Mouse (Mus musculus) kidney, postnatal 4 days (tissue): ENCODE results near the gene Ephb3.

ENCODE experiments used
- DNase-seq, 2 experiments: peaks; one replicate each; pipeline ENCODE4 v3.0.0; 2021; ENCODE audit warnings: mixed read lengths in 2 of 2

The Ephb3 gene

DNA sequence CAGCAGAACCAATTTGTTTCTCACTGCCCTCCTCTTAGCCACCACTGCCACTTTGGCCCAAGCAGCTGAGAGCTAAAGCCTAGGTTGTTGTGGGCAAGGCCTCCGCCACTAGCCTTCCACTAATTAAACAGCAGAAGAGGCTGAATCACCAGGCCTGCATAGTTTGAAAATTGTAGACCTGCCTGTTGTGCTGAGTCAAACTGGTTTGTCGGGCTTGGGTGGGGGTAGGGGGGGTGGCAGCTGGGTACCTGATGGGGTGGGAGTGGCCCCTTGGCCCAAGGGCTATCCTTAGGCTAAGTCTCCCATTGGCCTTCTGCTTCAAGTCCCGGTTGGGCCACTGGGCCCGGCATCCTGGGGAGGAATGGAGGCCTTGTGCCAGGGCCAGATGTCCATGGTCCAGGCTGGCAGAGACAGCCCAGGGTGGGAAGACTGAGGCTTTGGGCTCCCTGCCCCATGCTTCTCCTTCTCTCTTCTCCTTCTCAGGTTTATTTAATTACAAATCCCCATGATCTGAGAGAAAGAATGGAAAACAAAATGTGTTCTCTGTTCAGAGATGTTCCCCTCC lies 3.5 kb downstream of the Ephb3 start:
- DNase-seq: no peak

DNA sequence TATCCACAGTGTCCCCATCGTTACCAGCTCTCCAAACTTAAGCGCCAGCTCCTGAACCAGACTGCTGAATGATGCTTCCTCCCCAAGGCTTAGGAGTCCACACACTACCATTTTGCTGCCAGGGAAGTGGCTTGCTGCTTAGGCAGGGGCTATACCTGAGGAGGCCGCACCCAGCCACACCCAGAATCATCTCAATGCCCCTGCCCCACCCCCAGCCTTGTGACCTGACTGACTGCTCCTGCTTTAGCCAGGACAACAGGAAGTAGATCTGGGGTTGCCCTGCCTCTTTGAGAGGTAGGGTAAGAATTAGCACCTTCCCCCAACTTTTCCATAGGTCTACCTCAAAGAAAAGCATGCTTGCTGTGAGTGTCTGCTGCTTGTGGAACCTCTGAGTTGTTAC lies 4.7 kb downstream of the Ephb3 start:
- DNase-seq: no peak

DNA sequence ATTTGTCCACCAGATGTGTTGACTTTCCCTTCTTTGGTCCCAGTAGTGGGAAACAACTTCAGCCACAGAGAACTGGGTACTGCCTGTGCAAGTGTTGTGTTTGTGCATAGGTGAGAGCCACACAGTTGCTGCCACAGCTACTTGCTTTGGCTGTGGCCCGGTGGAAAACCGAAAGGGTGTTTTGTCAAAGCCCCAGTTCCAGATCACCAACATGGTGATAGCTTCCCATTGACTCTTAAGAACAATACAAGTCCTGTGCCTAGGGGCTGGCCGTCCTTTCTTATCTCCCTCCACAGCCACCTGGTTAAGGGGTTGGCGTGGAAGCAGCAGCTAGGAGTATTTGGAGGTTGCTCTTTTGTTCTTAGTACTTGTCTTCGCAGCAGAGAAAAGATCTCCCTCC lies 5.6 kb downstream of the Ephb3 start:
- DNase-seq: no peak

DNA sequence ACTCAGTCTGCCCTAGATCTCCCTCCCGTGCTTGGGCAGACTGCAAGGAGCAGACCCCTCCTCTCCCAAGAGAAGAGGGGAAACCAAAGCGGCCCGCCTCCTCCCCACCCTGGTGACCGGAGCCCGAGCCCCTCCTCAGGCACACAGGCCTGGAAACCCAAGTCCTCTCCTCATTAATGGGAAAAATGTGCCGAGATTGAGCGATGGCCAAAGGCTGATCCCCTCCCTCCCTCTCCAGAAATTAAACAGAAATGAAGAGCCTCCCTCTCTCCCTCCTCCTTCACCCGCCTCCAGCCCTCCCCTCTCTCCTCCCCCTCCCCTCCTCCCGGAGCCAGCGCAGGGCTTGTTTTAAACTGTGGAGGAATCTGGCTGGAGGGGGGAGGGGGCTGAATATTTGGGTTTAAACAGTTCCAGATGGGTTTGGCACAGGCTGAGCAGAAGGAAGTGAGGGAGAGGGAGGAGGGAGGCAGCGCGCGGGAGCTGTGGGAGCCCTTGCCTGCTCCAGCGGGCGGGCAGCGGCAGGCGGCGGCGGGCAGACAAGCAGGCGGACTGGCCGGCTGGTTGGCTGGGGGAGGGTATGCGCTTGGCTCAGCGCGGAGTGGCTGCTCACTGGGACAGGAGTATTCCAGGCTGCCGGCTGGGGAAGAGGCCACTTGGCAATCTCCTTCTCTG lies 6.2 kb downstream of the Ephb3 start:
- peak; percentile 87 to 93 for DNase-seq

DNA sequence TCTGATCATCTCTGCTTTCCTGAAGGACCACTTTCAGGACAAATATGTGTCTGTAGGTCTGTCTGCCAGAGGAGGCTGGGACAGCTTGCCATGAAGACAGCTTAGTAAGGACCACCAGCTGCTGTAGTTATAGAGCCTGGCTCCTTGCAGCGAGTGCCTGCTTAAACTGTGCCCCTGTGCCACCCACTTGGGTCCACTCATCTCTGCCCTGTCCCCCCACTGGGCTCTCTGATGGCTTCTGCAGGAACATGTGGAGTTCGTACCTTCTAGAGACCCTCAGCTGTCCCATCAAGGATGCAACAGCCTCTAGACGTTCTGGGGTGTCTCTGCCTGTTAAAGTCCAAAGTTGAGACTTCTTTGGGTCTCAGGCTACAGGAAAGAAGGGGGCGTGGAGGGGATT lies 6.9 kb downstream of the Ephb3 start:
- DNase-seq: no peak

DNA sequence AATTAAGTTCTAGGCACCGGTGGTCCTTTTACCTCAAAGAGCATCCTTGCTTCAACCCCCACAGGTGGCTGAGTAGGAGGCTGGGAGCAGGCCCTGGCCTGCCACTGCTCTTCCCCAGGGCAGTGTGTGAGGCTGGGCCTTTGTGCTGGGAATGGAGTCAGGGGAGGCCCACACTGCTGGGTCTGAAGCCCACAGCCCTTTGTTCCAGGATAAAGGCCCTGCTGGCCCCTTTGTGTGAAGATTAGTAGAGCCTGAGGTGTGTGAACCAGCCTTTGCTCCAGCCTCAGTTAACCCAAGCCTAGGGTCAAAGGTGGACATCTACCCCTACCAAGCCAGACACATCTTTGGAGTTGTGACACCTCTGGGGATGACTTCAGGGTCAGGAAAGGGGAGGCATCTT lies 7.8 kb downstream of the Ephb3 start:
- DNase-seq: no peak

DNA sequence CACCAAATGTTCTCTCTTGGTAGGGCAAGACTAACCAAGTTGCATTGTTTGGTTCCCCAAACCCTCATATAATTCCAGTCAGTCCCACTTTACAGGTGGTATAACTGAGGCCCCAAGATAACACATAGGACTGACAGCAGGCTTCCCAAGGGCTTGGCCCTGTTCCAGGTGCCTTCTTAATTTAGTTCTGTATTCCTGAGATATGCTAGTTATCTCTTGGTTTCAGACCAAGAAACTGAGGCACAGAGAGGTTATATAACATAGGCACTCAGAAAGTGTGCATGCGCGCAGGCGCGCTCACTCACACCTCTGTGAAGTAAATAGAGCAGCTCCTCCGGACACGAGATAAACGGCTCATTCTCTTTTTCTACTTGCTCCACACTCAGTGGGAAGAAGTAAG lies 9.4 kb downstream of the Ephb3 start:
- no peak for DNase-seq

DNA sequence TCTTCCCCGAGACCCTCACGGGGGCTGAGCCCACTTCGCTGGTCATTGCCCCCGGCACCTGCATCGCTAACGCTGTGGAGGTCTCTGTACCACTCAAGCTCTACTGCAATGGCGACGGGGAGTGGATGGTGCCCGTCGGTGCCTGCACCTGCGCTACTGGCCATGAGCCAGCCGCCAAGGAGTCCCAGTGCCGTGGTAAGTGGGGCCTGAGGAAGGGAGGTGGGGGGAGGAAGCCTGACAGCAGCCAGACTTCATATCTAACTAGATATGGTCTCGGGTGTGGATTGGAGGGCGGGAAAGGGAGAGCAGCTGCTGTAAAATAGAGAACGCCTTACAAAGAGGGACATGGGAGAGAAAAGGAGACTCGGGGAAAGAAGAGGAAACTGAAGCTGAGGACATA lies 10.2 kb downstream of the Ephb3 start:
- no peak for DNase-seq

DNA sequence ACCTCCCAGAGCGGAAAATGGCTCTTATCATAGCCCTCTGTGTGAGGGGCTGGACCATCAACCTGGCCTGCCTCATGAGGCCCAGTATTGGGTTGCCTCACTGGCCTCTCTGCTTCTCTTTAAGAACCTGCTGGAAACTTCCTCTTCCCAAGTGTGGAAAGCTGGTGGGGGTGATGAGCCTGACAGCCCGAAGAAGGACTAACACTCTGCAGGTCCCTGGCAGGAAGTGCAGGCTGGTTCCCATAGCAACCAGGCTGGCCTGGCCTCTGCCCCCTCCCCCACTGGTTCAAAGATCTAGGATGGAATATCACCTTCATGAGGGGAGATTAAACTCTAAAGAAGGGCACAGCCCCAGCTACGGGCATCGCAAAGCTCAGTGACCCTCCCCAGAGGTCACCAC lies 11.5 kb downstream of the Ephb3 start:
- DNase-seq: peak; percentile 41 to 61

DNA sequence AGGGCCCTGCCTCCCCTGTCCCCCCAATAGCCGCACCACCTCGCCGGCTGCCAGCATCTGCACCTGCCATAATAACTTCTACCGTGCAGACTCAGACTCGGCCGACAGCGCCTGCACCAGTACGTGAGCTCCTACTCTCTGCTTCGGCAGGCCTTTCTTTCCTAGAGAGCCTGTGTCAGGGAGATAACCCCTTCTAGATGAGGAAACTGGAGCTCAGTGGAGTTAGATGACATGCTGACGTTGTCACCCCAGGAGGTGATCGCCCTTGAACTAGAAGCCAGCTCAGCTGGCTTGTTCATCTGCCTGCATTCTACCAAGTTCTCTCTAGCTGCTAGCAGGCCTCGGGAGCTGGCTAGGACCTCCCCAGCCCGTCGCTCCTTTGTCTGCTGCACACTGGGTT lies 12.7 kb downstream of the Ephb3 start:
- no peak for DNase-seq

DNA sequence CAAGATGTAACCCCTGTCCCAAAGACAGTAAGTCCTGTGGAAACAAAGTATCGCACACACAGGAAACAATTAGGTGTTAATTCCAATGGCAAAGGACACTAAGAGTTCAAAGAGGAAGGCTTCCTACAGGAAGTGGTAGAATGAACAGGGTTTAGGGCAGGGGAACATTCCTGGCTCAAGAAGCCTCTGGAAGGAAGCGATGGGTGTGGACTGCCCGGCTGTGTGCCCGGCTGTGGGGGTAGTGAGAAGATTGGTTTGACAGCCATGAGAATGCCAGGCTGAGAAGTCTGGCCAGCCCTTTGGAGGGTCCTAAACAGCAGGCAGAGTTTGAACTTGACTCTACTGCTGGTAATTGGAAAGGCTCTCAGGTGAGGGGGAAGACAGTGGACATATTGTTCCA lies 15.1 kb downstream of the Ephb3 start:
- DNase-seq: no peak

DNA sequence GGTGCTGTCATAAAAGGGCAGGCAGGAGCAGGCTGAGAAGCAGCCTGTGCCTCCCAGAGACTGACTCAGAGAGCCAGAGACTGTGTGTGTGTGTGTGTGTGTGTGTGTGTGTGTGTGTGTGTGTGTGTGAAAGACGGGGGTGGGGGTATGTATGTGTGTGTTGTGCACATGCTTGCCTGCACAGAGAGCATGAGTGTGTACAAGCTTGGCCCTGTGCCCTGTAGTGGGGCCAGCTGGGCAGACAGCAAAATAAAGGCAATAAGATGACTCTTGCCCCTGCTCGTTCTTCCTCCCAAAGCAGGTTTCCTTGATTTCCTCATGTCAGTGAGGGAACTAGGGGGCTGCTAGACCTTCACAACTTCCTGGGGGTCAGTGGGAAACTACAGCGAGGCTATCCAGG lies 18.5 kb downstream of the Ephb3 start:
- DNase-seq: no peak

DNA sequence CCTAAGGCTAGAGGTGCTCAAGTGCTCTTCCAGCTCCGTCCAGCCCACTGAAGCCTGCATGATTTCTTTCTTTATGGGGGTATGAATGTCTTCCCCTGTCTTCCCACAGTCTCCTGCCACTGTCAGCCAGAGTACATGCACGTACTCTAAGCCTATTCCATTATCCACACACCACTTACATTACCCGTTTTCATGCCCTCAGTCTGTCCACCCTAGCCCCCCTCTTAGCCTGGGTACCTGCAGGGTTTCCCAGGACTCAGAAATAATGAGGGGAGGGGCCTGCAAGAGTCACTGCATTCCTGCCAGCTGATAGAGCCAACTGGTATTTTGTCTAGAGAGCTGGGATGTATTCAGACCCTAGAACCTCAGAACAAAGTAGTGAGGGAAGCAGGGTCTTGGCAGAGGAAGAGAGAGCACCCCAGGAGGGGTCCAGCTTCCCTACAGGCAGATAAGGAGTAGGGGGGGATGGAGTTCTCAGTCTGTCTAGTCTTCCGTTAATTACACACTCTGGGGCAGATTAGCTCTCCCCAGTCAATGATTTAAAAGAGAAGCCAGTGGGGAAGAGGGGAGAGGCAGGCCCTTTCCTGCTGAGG lies 20.2 kb downstream of the Ephb3 start:
- no peak for DNase-seq

DNA sequence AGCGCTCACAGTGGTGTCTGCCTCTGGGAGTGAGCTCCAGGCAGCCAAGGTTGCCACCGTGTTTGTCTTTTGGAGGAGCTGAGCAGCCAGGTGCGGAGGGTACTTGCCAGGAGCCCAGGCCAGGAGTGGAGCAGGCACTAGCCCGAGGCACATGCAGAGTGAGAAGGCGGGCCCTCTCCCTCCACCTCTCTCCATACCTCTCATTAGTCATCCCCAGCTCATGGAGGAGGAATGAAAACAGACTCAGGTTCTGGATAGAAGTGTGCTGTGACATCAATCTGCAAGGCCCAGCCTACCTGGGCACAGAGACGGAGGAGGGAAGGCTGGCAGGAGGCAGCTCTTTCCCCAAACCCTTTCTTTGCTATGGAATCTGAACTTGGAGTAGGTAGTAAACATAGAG lies 22.1 kb downstream of the Ephb3 start:
- no peak for DNase-seq

DNA sequence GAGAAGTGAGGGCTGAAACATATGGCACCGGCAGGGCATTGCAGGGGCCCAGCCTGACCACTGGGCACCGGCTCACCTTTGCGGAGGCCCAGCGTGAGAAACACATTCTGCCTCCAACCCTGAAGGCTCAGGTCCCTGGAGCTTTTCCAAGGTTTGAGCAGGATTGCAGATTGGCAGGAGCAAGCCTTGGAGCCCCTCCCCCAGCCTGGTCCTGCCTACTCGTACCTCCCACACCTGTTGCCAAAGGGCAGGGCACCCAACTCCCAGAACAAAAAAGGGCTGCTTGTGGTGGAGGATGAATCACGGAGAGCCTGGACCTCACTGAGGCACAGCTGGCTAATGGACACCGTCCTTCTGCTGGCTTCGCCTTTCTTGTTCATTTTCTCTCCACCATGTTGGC lies 30.6 kb downstream of the Ephb3 start:
- DNase-seq: peak; percentile 68 to 82

DNA sequence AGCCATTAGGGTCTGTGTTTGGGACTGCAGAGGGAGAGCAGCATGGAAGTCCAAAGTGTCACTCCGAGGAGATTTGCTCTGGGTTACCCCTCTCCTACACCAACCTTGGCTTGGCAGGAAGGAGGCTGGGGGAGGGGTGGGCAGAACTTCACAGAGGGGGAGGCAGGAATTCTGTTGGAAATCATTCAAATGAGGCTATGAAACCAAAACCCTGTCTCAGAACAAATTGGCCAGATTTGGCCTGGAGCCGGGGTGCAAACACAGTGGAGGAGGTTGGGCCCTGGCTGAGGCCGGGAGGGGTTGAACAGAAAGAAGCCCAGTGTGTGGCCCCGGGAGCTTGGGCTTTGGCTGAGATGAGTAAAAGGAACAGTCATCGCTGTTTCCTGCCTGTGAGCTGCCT lies 34.2 kb downstream of the Ephb3 start:
- peak; percentile 52 to 60 for DNase-seq

DNA sequence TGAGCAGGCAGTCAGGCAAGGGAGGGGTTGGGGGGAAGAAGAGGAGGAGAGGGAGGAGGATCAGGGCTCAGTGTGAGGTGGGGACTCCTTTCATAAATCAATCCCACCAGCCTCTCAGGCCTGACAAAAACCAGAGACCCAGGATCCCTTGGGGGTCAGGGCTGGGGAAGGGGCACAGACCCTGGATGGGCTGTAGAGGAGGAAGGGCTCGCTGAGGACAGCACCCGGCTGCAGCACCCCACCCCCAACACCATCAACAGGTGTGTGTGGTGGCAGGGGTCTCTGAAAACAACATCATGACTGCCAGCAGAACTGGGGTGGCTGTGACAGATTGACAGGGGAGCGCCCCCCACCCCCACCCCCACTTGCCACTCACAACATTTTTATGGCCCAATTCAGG lies 36.0 kb downstream of the Ephb3 start:
- no peak for DNase-seq

DNA sequence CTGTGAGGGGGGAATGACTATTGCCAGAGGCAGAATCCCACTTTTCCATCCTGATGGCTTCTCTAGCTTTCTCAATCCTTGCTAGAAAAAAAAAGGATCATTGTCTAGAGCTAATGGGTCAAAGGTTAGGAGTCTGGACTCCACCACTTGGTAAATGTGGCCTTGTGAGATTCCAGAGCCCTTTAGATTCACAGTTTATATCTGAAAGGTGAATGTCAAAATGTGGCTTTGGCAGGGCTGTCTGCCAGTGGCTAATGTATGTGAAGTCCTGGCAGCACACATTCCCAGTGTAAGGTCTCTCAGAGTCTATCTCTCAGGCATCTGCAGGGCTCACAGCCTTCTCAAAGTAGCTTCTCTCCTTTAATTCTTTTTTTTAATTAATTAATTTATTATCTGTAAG lies 36.5 kb downstream of the Ephb3 start:
- no peak for DNase-seq

DNA sequence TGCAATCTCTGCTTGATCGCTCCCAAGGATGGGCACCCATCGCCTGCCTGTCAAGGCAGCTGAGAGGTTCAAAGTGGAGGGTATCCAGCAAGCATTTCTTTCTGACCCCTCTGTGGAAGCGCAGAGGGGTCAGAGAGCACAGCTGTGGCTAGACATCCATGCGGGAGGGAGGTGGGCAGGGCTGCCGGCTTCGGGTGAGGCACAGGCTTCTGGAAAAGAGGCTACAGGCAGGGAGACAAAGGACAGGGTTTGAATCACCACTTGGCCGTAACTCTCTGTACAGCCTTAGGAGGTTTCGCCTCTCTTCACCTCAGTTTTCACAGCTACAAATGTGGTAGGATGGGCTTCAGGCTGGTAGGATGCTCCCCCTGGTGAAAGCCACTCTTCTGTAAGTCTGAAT lies 38.4 kb downstream of the Ephb3 start:
- no peak for DNase-seq

DNA sequence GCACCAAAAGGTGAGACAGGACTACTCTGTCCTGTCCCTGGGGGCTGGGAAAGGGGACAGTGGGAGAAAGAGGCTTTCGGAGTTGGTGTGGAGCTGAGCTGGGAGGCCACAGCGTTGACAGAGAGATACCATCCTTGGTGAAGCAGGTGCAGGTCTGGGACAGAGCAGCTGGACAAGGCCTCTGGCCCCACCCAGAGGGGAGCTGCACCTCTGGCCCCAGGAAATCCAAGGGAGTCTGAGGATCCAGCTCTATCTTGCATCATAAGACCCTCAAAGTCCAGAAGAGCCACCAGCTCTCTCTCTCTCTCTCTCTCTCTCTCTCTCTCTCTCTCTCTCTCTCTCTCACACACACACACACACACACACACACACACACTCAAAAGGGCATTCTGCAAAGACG lies 40.2 kb downstream of the Ephb3 start:
- no peak for DNase-seq

DNA sequence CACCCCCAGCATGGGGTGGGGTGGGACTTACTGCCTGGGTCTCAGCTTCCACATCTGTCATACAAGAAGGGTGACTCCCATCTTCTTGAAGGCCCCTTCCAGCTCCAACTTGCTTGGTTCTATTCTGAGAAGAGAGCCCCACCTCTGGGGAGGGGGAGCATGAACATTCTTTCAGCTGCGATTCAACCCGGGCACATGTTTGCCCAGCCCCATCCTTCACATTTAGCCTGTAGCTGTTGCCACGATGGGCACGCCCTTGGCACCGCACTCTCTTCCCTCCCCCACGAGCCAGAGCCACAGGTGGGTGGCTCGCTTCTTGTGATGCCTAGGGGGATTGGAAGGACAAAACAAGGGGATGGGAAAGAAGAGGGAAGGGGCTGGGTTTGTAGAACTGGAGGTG lies 40.8 kb downstream of the Ephb3 start:
- DNase-seq: no peak

DNA sequence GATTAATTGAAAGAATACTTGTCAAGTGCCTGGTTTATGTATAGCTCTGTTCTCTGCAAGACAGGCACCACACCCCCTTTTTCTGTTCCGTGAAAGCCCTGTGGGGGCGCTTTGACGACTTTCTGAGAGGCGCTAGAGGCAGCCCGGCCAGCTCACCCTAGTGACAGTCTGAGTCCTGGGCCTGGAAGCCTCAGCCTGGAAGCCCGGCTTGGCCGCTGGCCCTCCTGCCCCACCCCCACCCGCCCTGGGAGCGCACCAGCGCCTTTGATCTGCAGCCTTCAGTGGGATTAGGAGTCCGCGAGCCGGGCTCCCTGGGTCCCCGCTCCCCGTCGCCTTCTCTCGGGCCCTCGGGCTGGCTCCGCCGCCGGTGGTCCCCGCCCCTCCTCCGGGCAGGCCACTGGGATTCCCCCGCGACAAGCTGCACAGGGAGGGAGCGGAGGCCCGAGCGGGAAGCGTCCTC lies 41.4 kb downstream of the Ephb3 start:
- DNase-seq: peak; percentile 90 to 94

DNA sequence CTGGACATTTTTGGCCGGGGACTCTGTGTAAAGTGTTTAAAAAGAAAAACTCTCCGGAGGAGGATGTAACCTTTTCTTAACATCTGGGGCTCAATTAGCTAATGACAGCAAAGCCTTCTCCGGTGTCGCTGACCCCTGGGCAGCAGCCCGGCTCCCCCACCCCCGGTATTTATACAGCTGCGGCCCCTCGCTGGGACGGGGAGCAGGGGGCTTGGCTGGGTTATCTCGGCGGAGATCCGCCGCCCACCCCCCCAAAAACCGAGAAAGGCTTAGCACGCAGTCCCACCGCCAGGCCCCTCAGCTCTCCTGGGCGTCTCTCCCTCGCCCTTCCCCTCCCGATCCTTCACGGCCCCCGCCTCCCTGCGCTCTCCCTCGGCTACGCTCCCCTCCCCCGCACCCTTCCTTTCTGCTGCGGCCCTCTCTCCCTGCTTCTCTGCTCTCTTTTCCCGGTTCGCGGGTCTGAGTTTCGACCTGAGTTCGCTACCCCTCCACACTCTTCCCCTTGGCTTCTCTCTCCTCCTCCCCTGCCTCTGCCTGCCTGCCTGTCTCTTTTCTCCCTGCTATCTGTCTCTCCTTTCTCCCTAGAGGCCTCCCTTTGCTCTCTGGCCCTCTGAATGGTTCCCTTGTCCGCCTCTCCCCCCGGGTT lies 42.0 kb downstream of the Ephb3 start:
- DNase-seq: peak; percentile 78 to 85

DNA sequence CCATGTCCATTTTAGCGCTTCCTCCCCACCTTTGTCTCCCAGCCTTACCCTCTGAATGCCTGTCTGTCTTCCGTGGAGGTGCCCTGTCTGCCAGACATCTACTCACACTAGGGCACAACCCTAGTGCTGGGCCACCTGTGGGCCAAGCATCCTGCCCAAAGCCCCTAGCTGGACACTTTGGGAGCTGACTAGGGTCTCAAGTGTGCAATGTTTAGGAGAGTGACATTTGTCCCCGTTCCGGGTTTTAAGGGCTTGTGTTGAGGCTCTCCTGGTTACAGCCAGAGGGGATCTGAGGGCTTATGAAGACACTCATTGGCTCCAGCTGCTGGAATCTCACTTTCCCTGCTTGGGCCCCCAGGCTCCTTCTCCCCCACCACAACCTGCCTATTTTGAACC lies 42.5 kb downstream of the Ephb3 start:
- DNase-seq: peak in 1 of 2 experiments; percentile 21
